Mouse (Mus musculus) hindbrain, postnatal 0 days (tissue): Measurements from ENCODE around the gene Unc5a. TPM values are rescaled to one million over a fixed set of nuclear protein-coding genes. Genes with fewer than 3 reads are reported as not detected.

Experiments used
- ATAC-seq: fragments of 200-750 bp; cut with Nextera tagmentation; 2 replicates; pipeline ENCODE4 v1.8.0; 2017; ENCODE audit warnings: mild to moderate bottlenecking, moderate TSS enrichment, moderate library complexity
- DNase-seq: peaks from one replicate; pipeline ENCODE4 v3.0.0-alpha.2; 2015; ENCODE audit warnings: low spot score
- H3K27ac ChIP-seq: fragments of 300-500 bp; sonication (generic); 2 replicates; pipeline ENCODE4 v1.5.1; 2014; ENCODE audit warnings: mild to moderate bottlenecking
- H3K27me3 ChIP-seq: fragments of 300-500 bp; sonication (generic); 2 replicates; pipeline ENCODE4 v1.6.1; 2014; ENCODE audit warnings: low read length, mixed read lengths; ENCODE audit not compliant: insufficient read depth
- H3K36me3 ChIP-seq: fragments of 300-500 bp; sonication (generic); 2 replicates; pipeline ENCODE4 v1.6.1; 2014; ENCODE audit warnings: low read length, mixed read lengths; ENCODE audit not compliant: insufficient read depth
- H3K4me1 ChIP-seq: fragments of 300-500 bp; sonication (generic); 2 replicates; pipeline ENCODE4 v1.6.1; 2014; ENCODE audit warnings: antibody characterized with exemption, low read length, mixed read lengths; ENCODE audit not compliant: insufficient read depth
- H3K4me2 ChIP-seq: fragments of 300-500 bp; sonication (generic); 2 replicates; pipeline ENCODE4 v1.6.1; 2014; ENCODE audit warnings: low read depth, mild to moderate bottlenecking, low read length, moderate library complexity, mixed read lengths
- H3K4me3 ChIP-seq: fragments of 300-500 bp; sonication (generic); 2 replicates; pipeline ENCODE4 v1.5.1; 2014; ENCODE audit warnings: low read length
- H3K9ac ChIP-seq: fragments of 300-500 bp; sonication (generic); replicated peaks from 2 replicates; pipeline ENCODE4 v1.6.1; 2014; ENCODE audit warnings: mild to moderate bottlenecking, low read length, moderate library complexity, mixed read lengths
- H3K9me3 ChIP-seq: fragments of 300-500 bp; sonication (generic); 2 replicates; pipeline ENCODE4 v1.6.1; 2016; ENCODE audit warnings: low read length, mixed read lengths
- CTCF ChIP-seq: IDR thresholded peaks from 2 replicates; pipeline ENCODE4 v1.5.1; 2016; ENCODE audit warnings: antibody characterized with exemption, control low read depth, low read depth
- WGBS: fragments of 180-500 bp; shearing (Covaris S2); extraction: QIAGEN DNeasy Blood & Tissue Kit; methylation state at CpG from one replicate; pipeline ENCODE4 v1.1.7; 2014; 5-methylcytosine and 5-hydroxymethylcytosine counted together
- polyA plus RNA-seq: library from polyadenylated mRNA; unstranded; fragments of >200 nt; fragmentation: Nextera tagmentation; extraction: Ambion mirVana; gene quantifications from 2 replicates; pipeline ENCODE4 v1.2.1, GENCODE M21; 2015
- total RNA-seq: library from RNA; depleted of rRNA; stranded (reverse); fragments of >200 nt; gene quantifications from 2 replicates; pipeline ENCODE4 v1.2.3, GENCODE M21; 2014

Gene Unc5a
- total and polyA plus RNA-seq, 2 experiments from 2014 or later, result 11.7 to 49.9 TPM

GRCm38 (mm10) chr13:54937885-54938284, 11.3 kb upstream of the Unc5a start:
- Histone ChIP-seq H3K9me3 (no peaks in the 10 kb centered on the region), H3K27me3 (no peaks in the 10 kb centered on the region), H3K4me1 (peaks cover 18% of the 10 kb centered on the region; the same call in 1 of the 2 replicates), H3K9ac (no peak overlapping the region), H3K4me2 (no peak overlapping the region), H3K4me3 (no peak overlapping the region), H3K27ac (no peak overlapping the region), H3K36me3 (no peaks in the 10 kb centered on the region)
- ATAC-seq, result no peak
- WGBS, result 39% methylated on average over 11 of the region's 11 CpGs
- no peak for TF ChIP-seq CTCF
- DNase-seq, result no peak

DNA sequence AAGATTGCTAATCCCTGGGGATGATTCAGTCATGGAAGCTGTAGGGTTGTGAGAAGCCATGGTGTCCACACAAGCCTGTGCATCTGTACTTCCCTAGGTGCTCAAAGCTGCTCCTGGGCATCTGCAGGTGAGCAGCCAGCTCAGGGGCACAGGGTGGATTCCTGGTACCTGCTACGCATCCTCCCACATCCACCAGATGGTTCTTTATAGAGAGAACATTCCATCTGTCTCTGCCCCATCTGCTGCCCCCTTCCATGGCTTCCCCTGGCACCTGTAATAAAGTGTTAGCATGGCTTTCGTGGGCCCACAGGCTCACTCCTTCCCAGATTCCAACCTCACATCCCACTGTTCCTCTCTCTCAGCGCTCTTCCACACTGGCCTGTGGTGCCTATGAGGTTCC, 10.7 kb upstream of the Unc5a start:
- WGBS, result 67% methylated on average over 3 of the region's 3 CpGs
- TF ChIP-seq CTCF, result no peak

DNA sequence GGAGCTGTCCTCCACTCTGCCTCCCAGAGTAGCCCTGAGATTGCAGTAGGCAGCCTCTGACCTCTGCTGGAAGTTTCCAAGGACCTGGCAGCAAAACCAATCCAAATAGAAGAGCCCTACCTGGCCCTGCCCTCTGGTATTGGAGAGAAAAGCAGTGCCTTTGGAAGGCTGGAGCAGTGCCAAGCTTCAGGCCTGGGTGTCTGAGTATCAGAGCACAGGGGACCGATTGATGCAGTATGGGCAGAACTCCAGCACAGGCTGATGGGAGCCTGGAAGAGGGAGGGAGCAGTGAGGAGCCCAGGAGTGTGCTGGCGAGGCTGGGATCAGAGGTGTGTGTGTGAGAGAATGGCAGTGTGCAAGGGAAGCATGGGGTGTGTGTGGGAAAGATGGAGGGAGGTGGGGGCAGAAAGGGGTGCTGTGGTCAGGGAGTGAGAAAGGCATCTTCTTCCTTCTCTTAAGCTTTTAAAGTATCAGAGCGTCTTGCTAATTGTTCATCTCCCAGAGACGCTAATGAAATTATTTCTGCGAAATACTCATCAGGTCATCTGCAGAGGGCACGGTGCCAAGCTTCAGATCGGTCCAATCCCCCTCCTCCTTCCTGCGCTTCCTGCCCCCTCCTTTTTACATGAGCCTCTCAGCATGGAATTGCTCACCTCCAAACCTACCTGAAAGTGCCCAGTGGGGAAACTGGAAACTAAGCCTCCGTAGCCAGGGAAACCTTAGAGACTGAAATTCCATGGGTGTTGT, 4.6 kb upstream of the Unc5a start:
- DNase-seq, result peak; percentile 78
- H3K9me3 ChIP-seq, result no peaks in the 10 kb centered on the region
- no peak overlapping the region for H3K9ac ChIP-seq
- H3K4me3 ChIP-seq, result no peak overlapping the region
- no peak overlapping the region for H3K27ac ChIP-seq
- WGBS, result 23% methylated on average over 9 of the region's 9 CpGs
- no peaks in the 10 kb centered on the region for H3K36me3 ChIP-seq
- H3K27me3 ChIP-seq, result no peaks in the 10 kb centered on the region
- ATAC-seq, result no peak
- 0 out of 2 replicates have a peak overlapping the region, but pooled peaks have one; percentile 3 for H3K4me2 ChIP-seq
- TF ChIP-seq CTCF, result peak; percentile 16
- peaks cover 15% of the 10 kb centered on the region; the same call in 1 of the 2 replicates for H3K4me1 ChIP-seq

More for the DNA sequence above, 10.7 kb upstream of the Unc5a start:
- H3K4me1 ChIP-seq, result peaks cover 18% of the 10 kb centered on the region; the same call in 1 of the 2 replicates
- H3K4me3 ChIP-seq, result no peak overlapping the region
- DNase-seq, result no peak
- no peaks in the 10 kb centered on the region for H3K36me3 ChIP-seq
- no peak for ATAC-seq
- H3K27me3 ChIP-seq, result no peaks in the 10 kb centered on the region
- H3K9me3 ChIP-seq, result no peaks in the 10 kb centered on the region
- H3K9ac ChIP-seq, result no peak overlapping the region
- H3K4me2 ChIP-seq, result no peak overlapping the region
- H3K27ac ChIP-seq, result no peak overlapping the region

- no peak overlapping the region for H3K27ac ChIP-seq
- ATAC-seq, result no peak
- DNase-seq, result no peak
- H3K36me3 ChIP-seq, result no peaks in the 10 kb centered on the region
- H3K4me3 ChIP-seq, result no peak overlapping the region
- no peak for TF ChIP-seq CTCF
- no peaks in the 10 kb centered on the region for H3K27me3 ChIP-seq
- H3K4me1 ChIP-seq, result peaks cover 18% of the 10 kb centered on the region; the same call in 1 of the 2 replicates
- H3K9ac ChIP-seq, result no peak overlapping the region
- 29% methylated on average over 4 of the region's 4 CpGs for WGBS
- H3K9me3 ChIP-seq, result no peaks in the 10 kb centered on the region
- H3K4me2 ChIP-seq, result no peak overlapping the region
These were observed 3.9 kb upstream of the Unc5a start for GRCm38 (mm10) chr13:54945332-54945731.

DNA sequence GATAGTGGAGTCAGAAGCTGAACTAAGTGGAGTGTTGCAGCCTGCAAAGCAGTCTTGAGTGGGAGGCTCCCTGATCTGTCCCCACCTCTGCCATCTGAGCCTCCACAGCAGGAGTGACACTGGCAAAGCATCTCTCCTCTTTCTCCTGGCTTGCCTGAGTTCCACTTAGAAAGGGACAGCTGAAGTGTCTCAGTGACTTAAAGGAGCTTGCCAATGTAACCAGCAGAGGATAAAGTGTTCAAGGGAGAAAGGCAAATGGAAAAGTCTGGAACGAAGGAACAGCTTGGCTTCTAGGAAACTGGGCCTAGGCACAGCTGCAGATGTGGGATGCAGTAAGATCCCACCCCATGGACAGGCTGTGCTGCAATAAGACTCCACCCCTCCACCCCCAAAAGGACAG, 2.8 kb upstream of the Unc5a start:
- no peak for ATAC-seq
- Histone ChIP-seq H3K36me3 (no peaks in the 10 kb centered on the region), H3K4me2 (no peak overlapping the region), H3K4me1 (peaks cover 16% of the 10 kb centered on the region), H3K4me3 (no peak overlapping the region), H3K27ac (no peak overlapping the region), H3K9me3 (no peaks in the 10 kb centered on the region), H3K9ac (no peak overlapping the region), H3K27me3 (peaks cover 4% of the 10 kb centered on the region; the same call in 1 of the 2 replicates)
- DNase-seq, result no peak
- WGBS, result 55% methylated on average over 1 of the region's 1 CpGs
- no peak for TF ChIP-seq CTCF

- Histone ChIP-seq H3K4me2 (peak overlapping the region; percentile 86), H3K27ac (peak overlapping the region; percentile 87), H3K36me3 (no peaks in the 10 kb centered on the region), H3K4me1 (peaks cover 12% of the 10 kb centered on the region), H3K27me3 (peaks cover 4% of the 10 kb centered on the region; the same call in 1 of the 2 replicates), H3K9me3 (no peaks in the 10 kb centered on the region), H3K9ac (peak overlapping the region; percentile 91), H3K4me3 (peak overlapping the region; percentile 73)
- no peak for TF ChIP-seq CTCF
- ATAC-seq (peak; percentile 31; the same call in 1 of the 2 replicates), DNase-seq (peak; percentile 55)
- under 1% methylated on average over 44 of the region's 44 CpGs for WGBS
These were observed 381 bp downstream of the Unc5a start for GRCm38 (mm10) chr13:54949592-54949991.

DNA sequence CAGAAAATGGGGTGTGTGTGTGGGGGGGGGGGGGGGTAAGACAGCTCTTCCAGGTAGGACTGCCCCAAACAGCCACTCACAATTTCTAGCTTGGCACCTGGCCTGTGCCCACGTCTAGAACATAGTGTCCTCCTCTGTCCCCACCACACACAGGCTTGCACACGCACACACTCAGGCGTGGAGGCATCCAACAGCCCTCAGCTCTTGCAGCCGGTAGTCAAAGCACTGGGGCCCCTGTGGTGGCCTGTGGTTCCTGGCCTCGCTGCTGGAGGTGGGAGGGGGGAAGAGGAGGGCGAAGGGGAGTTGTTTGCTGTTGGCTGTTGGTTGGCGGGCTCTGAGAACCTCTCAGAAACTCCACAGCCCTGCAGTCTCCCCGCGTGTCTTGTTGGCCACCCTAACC, 920 bp downstream of the Unc5a start:
- no peak for TF ChIP-seq CTCF
- Histone ChIP-seq H3K4me2 (peak overlapping the region; percentile 86), H3K27ac (0 out of 2 replicates have a peak overlapping the region, but pooled peaks have one; percentile 87), H3K27me3 (peaks cover 4% of the 10 kb centered on the region; the same call in 1 of the 2 replicates), H3K4me1 (peaks cover 9% of the 10 kb centered on the region; the same call in 1 of the 2 replicates), H3K9ac (peak overlapping the region; percentile 91), H3K4me3 (peak overlapping the region; percentile 73), H3K9me3 (no peaks in the 10 kb centered on the region), H3K36me3 (no peaks in the 10 kb centered on the region)
- ATAC-seq, result no peak
- peak; percentile 46 for DNase-seq
- WGBS, result 0% methylated on average over 8 of the region's 9 CpGs
